Mouse (Mus musculus) central nervous system, embryonic 18 days (tissue): ENCODE data around the gene Klc1. TPM values are rescaled to one million over a fixed set of nuclear protein-coding genes. Genes with fewer than 3 reads are reported as not detected.

Experiments used
- polyA plus RNA-seq: library from polyadenylated mRNA; depleted of rRNA; stranded (reverse); fragments of >200 nt; gene quantifications from 2 replicates; pipeline ENCODE4 v1.2.3, GENCODE M21; 2012; rRNA removed

Klc1 gene
- 680 and 694 TPM in 2 replicates for polyA plus RNA-seq

DNA sequence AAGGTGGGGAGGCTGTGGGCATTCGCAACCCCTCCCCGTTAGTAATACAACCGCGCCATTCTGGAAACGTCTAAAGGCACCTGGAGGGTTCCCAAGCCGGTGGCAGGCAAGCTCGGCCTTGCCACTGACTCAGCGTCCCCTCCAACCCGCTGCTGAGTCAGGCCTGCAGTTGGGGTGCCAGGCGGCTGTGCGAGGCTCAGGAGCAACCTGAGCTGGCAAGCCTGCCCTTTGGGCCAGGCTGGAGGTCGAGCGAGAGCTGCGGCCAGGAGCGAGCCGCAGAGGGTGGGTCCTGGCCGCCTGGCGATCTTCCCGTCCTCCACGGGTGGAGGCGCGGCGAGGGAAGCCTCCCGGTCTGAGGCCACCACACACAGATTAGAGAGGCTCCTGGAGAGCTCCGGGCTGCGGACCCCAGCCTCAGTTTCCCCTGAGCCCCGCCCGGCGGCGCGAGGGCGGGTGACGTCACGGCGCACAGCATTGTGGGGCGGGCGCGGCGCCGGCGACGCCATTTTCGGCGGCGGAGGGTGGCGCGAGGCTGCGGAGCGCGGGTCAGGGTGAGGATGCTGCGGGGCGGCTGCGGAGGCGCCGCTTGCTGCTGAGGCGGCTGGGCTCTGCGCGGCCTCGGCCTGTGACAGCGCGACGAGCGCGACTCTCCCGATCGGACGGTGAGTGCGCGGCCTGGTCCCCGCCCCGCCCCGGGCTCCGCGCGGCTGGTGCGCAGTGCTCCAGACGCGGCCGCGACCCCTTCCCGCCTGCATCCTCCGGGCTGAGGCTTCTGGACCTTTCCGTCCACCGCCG, at the start of gene Klc1:
Klc1 (plus strand) TSS at position 469 of the 795 bp plus-strand sequence.

DNA sequence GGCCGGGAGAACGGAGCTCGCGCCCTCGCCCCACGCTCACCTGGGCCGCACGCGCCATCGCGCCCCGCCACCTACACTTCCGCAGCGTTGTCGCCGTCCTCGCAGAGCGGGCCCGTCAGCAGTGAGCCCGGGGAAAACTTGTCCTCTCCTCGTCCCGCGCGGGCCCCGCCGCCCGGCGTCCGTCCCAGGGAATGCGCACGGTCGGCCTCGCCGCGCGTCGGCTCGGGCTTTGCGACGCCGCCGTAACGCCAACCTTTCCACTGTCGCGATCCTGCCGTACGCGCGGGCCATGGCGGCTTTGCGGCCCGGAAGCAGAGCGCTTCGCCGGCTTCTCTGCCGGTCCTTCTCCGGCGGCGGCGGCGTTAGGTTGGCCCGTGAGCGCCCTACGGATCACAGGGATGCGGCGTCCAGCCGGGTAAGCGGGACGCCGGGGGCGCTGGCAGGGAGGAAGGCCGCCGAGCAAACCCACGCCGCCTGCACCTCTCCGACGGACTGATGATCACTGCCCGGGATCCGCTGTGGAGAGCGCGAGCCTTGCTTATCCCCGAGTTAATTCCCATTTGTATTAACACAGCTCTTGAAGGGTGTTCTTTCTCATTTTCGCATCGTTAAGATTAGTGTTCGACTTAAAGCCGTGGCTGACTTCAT, 45.5 kb upstream of the Klc1 start, which contains the start of the genes Bag5 and Apopt1:
Bag5 (minus strand) TSS at position 254 of the 648 bp plus-strand sequence.
Apopt1 (plus strand) TSS at position 258 of the 648 bp plus-strand sequence.

DNA sequence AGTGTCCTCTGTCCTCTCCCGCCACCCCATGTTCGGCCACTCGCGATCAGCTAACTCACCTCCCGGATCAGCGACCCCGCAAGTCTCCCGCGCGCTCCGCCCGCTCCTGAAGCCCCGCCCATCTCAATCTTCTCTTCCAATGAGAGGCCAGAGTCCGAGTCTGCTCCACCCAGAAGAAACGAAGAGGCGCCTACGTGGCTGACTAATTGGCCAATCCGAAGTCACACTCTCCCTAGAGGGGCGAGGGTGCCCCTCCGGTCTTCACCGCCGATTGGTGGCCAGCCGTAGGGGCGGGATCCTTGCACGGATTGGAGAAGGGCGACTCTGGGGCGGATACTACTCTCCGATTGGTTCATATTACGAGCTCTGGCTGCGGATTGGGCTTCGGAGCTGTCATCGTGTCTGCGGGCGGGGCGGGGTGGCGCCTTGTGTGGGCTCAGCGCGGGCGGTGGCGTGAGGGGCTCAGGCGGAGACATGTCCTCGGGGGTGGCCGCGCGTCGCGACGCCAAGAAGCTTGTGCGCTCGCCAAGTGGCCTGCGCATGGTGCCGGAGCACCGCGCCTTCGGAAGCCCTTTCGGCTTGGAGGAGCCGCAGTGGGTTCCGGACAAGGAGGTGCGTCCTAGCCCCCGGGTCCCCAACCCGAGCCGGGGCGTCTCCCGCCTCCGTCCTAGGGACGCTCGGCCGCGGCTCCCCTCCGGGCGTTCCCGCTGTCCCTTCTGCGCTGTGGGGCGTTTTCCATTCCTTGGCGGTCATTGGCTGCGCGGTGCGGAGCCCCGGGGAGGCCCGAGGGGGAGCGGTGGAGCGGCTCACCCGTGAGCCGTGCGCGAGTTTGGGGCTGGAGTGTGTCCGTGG, 55.3 kb downstream of the Klc1 start, which contains the start of the genes Xrcc3 and Zfyve21:
Xrcc3 (minus strand) TSS at position 108 of the 852 bp plus-strand sequence.
Zfyve21 (plus strand) TSS at position 405 of the 852 bp plus-strand sequence.

Other genes starting within 250 kb of the Klc1 start
- gene Eif5, start 220.8 kb upstream of the Klc1 start, polyA plus RNA-seq: 142 and 145 TPM in 2 replicates
- 103 and 107 TPM in 2 replicates for gene Mark3, start 184.3 kb upstream of the Klc1 start, polyA plus RNA-seq
- gene Ckb, start 86.5 kb upstream of the Klc1 start, polyA plus RNA-seq: 1,210 and 1,244 TPM in 2 replicates
- 21.9 and 25.1 TPM in 2 replicates for gene Trmt61a, start 80.7 kb upstream of the Klc1 start, polyA plus RNA-seq
- gene Bag5, start 45.6 kb upstream of the Klc1 start, polyA plus RNA-seq: 42.6 and 43.2 TPM in 2 replicates
- 37.4 and 37.7 TPM in 2 replicates for gene Apopt1, start 45.6 kb upstream of the Klc1 start, polyA plus RNA-seq
- gene Xrcc3, start 55.0 kb downstream of the Klc1 start, polyA plus RNA-seq: 3.8 and 4.1 TPM in 2 replicates
- 28.6 and 32.2 TPM in 2 replicates for gene Zfyve21, start 55.3 kb downstream of the Klc1 start, polyA plus RNA-seq
- gene Ppp1r13b, start 149.3 kb downstream of the Klc1 start, polyA plus RNA-seq: 31.1 and 31.5 TPM in 2 replicates
- gene Atp5mpl, start 208.1 kb downstream of the Klc1 start, polyA plus RNA-seq: 229 and 244 TPM in 2 replicates
- gene Tdrd9, start 212.7 kb downstream of the Klc1 start, polyA plus RNA-seq: 0.51 and 0.56 TPM in 2 replicates
- gene Rd3l, start 222.5 kb downstream of the Klc1 start, polyA plus RNA-seq: 0.05 and 0.12 TPM in 2 replicates